Mouse (Mus musculus) stomach, postnatal 0 days (tissue): ENCODE data around the gene Hist2h2aa2.

Source experiments
- CTCF ChIP-seq: IDR thresholded peaks from 2 replicates; pipeline ENCODE4 v1.5.1; 2016; ENCODE audit warnings: antibody characterized with exemption, low read depth, mild to moderate bottlenecking, moderate library complexity
- EP300 ChIP-seq: optimal IDR thresholded peaks from 2 replicates; pipeline ENCODE3; 2016; ENCODE audit warnings: antibody characterized with exemption

DNA sequence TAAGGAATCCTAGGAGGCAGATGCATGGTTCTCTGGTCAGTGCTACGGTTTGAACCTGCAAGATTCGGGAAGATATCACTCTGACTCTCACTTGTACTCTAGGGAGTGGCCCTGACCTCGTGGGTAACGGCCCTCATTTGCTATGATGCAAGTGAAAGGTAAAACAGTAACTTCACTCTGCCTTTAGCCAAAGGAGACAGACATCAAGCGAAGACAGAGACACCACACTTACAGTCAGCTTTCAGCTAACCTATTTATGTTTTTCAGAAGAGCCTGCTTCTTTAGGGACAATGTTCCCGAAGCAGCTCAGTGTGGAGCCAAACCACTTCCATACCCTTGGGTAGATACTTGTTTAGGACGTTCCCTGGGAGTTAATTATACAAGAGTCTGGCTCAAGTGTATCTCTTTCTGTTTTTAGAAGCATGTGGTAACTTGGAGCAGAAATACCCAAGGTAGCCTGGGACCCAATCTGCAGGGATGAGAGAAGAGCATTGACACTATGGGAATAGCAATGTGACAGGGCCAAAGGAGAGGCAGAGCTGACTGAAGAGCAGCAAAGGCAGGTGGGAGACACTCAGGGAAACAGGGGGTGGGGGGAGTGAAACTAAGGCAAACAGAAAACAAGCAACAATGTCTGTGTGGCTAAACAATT, 4.0 kb upstream of the Hist2h2aa2 start:
- no peak for TF ChIP-seq CTCF
- TF ChIP-seq EP300, result no peak
